Mouse (Mus musculus) retina, embryonic 14.5 days (tissue): ENCODE data around the gene Prss16.

Experiments
- DNase-seq: peaks from one replicate; pipeline ENCODE4 v3.0.0-alpha.2; 2015; ENCODE audit warnings: low spot score

Prss16 gene

DNA sequence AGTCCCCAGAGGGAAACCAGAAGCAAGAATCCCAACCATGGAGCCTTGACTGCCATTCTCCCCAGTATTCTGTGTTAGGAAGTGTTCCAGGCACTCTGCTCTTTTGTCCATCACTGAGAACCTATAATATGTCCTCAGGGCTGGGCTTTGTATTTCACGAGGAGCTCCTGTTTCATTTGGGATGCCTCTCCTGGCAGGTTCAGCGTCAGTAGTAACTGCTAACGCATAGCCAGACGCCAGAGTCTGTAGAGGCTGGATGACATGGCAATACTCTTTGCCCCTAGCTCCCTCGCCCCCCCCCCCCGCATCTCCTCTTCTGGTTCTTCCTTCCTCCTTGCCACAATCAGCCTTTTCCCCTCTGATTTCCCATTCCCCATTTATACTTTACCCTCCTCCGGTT, at the start of gene Prss16:
Gene Prss16, minus strand, starts transcription at position 101 of the 400 bp plus-strand sequence.
- no peak for DNase-seq

DNA sequence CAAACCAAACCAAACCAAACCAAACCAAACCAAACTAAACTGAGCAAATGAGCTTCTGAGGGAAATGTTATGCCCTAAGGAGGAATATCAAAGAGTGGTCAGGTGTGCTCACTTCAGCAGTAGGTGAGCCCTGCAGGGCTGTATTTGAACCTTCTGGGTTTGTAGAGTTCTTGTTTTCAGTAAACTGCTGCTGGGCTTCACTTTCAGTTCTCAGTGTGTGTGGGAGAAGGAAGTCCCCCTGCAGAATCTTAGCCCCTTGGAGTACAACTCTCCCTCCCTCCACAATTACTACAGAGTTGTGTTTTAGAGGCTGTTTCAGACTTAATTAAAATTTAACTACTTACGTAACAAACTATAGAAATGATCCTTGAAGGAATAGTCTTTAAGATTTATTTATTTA, 44.2 kb upstream of the Prss16 start:
- no peak for DNase-seq

DNA sequence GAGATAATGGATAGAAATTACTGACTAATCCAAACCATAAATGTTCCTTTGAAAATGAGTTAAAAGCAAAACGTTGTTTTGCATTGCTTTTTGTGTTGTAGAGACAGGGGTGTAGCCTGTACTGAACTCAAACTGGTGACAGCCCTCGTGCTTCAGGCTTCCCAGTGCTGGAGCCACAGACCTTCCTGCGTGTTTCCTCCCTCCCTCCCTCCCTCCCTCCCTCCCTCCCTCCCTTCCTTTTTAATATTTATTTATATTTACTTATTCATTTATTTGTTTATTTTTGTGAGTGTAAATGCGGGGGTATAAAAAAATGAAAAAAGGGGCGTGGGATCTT, 41.9 kb upstream of the Prss16 start:
- no peak for DNase-seq

DNA sequence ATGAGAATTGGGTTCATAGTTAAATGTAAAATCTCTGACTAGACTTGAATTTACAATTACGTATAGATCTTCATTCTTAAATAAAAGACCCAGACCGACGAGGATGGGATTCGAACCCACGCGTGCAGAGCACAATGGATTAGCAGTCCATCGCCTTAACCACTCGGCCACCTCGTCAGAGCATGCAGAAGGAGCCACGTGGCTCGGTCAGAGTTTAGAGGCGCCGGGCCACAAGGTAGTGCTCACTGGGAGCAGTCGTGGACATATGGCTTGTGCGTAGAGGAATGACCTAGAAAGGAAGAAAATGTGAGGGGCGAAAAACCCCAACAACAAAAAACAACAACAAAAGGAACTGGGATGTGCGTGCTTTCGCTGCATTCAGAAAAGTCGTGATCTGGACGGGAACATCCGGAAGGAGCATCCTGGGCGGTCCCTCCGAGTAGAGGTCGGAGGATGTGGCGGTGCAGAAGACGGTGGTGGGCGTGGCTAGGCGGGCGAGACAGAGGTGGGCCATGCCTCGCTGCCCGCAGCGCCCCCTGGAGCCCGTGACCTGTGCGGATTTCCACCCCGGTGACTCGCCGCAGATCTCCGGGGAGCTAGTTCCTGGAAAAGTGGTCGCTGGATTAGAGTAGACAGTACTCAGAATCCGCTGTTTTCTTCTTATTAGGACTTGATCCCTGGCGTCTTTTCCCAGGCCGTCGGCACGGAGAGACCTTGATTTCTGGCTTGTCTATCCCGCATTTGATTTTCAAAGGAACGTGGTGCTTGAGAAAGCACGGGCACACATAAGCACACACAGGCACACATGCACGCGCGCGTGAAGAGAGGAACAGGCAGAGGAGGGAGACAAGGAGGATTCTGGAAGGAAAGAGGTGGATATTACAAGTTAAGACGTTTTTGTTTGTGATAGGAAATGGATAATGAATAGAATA, 41.3 kb upstream of the Prss16 start:
- DNase-seq: peak; percentile 96

DNA sequence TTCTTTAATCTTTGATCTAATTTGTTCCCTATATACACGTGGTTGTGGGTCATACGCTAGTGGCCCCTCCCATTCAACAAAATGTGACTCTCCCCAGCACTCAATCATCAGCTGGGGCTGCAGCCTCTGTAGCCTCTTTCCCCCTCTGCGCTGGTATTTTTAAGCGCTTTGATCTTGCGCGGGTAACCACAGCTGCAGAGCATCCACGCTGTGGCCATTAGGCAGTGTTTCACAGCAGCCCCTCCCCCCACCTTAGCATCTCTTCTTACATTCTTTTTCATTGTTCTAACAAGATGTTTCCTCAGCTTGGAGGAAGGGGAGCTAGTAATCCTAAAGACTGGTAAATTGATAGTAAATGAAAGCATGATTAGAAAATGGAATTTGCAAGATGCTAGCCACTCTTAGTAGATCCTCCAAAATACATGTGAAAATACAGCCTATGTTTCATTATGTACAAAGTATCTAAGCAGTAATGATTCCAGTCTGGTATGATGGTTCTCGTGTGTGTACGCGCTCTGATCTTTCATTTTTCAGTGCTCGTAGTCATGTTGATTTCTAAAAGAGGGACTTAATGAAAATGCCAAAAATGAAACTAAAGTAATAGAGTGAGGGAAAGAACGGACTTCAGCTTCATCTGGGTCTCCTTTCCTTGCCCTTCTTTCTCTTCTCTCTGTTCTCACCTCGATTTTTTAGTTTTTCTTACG, 40.3 kb upstream of the Prss16 start:
- peak; percentile 81 for DNase-seq

DNA sequence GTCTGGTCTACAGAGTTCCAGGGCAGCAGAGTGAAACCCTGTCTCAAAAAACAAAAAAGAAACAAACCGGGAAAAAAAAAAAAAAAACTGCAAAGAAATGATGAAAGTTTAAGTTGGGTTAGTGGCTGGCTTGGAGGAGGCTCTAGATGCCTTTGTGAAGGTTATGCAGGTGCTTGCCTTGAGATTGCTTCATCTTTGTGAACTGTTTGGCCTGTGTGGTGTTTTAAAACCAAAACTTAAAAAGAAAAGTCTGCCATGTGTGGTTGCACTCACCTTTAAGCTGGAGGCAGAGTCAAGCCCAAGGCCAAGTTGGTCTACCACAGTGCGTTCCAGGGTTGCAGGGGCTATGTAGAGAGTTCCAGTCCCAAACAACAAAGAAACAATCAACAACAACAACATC, 39.5 kb upstream of the Prss16 start:
- no peak for DNase-seq

DNA sequence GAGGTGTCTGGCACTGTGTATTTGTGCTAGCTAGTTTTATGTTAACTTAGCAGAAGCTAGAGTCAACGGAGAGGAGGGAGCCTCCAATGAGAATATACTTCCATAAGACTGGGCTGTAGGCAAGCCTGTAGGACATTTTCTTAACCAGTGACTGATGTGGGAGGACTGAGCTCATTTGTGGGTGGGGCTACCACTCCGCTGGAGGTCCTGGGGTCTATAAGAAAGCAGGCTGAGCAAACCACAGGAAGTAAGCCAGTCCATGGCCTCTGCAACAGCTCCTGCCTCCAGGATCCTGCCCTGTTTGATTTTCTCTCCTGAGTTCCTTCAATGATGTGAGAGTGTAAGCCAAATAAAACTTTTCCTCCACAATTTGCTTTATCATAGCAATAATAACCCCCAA, 35.8 kb upstream of the Prss16 start:
- no peak for DNase-seq

DNA sequence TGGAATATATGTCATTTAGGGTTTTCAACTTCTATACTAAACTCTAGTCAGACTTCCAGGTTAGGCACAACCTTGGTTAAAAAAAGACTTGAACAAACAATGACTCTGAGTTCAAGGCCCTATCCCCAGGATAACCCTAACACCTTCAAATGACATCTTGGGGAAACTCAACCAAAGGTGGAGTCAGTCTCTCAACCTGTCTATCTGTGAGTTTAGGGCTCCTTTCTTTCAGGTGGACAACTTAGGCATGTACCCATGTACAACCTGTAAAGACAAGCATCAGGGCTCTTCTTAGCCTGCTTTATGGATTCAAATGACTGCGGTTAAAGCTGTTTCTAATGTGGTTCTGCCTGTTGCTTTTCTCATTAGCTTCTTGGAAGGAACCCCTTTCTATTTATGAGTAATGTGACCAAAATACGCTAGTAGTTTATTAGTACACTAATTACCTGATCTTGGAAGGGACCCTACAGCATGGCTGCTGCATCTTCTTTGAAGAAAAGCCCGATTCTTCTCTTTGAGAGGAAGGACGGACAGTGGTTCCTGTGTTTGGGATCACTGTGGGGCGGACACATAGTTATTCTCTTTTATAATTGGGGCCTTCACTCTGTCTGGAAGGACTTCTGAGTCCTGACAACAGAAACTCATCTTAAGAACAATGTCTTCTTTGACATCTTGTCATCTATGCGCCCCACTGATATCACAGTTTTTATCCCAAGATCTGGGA, 35.1 kb upstream of the Prss16 start:
- no peak for DNase-seq

DNA sequence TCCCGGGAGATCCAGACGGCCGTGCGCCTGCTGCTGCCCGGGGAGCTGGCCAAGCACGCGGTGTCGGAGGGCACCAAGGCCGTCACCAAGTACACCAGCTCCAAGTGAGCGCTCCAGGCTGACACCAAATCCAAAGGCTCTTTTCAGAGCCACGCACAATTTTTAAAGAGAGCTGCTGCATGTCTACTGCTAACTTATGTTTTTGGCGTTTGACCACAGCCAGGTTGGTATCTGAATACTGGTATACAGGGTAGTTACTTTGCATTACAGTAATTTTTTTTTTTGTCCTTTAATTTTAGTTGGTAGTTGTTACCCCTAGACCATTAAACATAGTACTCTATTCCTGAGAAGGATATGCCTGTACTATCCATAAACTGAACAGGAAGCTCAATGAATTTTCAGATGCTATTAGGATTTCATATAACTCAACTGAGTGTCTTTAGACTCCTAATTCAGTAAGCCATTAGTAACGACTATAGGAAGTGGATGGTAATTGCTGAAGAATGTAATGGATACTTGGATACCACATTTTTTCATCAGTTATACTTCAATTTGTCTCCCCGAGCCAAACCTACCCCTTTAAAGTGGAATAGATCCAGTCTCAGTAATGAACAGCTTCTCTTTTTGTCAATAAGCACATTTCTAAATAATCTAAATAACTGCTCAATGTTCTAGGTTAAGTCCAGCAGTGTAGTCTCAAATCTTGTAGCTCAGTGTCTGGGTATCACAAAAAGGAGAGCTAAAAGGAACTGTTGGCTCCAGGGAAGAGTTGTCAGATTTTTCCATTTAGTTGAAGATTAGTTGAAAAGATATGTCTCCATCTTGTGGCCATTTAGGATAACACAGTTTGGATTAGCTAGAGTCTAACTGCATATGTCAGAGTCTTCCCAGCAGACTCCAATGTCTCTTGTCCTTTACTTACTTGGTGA, 34.2 kb upstream of the Prss16 start:
- peak; percentile 86 for DNase-seq

DNA sequence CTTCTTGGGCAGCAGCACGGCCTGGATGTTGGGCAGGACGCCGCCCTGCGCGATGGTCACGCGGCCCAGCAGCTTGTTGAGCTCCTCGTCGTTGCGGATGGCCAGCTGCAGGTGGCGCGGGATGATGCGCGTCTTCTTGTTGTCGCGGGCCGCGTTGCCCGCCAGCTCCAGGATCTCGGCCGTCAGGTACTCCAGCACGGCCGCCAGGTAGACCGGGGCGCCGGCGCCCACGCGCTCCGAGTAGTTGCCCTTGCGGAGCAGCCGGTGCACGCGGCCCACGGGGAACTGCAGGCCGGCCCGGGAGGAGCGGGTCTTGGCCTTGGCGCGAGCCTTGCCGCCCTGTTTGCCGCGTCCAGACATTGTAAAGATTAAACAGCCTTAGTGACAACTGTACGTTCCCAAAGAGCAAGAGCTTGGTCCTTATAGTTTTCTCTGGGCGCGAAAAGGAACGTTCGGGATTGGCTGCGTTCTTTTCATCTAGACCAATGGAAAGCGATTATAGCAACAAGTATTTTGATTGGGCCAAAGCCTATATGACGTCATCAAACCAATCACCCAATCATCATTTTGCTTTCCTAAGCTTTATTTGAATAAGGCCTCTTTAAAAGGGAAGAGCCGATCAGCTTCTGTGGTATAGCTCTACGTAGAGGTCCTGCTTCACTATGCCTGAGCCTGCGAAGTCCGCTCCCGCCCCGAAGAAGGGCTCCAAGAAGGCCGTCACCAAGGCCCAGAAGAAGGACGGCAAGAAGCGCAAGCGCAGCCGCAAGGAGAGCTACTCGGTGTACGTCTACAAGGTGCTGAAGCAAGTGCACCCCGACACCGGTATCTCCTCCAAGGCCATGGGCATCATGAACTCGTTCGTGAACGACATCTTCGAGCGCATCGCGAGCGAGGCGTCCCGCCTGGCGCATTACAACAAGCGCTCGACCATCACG, 33.3 kb upstream of the Prss16 start, which contains the start of the genes Hist1h2ag and Hist1h2bj:
Gene Hist1h2ag, minus strand, starts transcription at position 377 of the 935 bp plus-strand sequence.
Gene Hist1h2bj, plus strand, starts transcription at position 647 of the 935 bp plus-strand sequence.
- peak; percentile 100 for DNase-seq

DNA sequence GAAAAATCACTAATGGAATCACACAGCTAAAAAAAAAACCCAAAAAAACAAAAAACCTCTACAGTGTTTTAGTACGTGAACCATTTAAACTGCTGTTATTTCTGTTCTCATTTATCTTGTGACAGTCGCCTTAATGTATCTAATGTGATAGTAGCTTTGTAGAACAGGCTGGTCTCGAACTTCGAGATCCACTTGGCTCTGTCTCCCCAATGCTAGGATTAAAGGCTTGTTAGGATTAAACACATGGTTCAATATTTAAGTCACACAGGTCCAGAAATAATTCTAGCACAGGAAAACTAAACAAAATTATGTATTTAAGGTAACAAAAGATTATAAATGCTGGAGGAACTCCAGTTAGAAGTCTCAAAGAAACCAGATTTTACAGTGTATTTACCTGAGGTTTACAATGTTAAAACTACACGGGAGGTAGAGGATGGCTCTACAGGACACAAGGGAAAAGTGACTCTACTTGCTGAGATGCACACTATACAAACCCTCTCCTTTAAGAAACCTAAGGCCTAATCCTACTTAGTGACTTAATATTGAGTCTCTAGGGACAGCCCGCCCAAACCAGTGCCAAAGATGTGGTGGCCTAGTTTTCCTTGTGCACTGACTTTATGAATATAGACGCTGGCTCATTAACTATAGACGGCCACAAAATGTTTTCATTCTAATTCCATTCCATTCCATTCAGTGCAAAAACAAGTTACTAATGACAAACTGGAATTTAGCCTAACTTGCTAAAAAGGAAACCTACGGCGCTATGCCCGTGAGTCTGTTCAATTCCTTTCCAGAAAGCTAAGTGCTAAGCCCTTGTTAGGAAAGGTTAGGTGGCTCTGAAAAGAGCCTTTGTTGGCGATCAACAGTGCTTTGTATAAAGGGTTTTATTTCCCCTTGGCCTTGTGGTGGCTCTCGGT, 32.4 kb upstream of the Prss16 start:
- DNase-seq: peak; percentile 55

DNA sequence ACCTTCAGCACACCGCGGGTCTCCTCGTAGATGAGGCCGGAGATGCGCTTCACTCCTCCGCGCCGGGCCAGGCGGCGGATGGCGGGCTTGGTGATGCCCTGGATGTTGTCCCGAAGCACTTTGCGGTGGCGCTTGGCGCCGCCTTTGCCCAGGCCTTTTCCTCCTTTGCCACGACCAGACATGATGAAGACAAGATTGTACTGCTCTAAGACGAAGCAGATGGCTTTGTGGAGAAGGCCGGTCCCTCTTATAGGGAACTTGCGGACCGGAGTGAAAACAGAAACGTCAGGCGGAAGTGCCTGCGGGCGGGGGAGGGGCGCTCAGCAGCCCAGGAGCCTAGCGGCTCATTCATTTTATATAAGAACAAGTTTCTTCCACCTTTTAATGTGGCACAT, 31.6 kb upstream of the Prss16 start, which contains the start of gene Hist1h4i:
Gene Hist1h4i, minus strand, starts transcription at position 221 of the 395 bp plus-strand sequence.
- DNase-seq: peak; percentile 95

DNA sequence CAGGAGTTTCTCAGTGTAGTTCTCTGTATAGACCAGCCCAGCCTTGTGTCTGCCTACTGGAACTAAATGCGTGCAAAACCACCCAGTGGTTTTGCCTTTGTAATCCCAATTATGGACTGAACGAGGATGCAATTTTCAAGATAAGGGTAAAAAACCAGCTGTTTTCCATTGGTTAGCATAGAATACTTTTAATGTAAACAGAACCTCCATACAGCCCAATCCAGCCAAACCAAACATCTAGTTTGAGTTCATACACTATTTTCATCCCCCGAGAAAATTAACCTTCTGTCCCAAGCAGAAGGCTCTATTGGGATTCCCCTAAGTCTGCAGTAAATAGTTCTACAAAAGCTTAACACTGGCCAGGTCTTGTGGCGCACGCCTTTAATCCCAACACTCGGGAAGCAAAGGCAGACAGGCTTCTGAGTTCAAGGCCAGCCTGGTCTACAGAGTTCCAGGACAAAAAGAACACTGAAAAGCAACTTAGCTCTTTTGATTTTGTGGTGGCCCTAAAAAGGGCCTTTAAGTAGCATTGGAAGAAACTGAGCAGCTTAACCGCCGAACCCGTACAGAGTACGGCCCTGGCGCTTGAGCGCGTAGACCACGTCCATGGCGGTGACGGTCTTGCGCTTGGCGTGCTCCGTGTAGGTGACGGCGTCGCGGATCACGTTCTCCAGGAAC, 31.1 kb upstream of the Prss16 start:
- DNase-seq: peak; percentile 55

DNA sequence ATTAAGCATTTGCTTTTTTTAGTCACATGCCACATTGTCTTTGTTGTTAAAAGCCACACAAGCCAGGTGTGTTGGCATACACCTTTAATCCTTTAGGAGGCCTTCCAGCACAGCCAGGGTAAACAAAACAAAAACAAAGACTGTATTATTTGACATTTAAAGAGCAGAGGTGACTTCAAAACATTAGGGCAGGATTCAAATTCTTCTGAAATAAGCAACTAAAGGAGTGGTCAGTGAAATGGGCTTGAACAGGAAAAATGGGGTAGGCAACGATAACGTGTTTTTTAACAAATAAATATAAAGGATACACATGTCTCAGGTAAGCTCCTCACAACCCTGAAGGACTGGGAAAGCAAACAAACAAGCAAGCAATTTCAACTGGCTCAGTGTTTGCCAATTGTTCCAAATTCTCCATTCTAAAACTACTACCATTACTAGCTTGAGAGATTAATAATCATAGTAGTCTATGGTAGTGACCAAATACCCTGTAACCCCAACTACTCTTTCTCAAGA, 30.5 kb upstream of the Prss16 start:
- DNase-seq: no peak

DNA sequence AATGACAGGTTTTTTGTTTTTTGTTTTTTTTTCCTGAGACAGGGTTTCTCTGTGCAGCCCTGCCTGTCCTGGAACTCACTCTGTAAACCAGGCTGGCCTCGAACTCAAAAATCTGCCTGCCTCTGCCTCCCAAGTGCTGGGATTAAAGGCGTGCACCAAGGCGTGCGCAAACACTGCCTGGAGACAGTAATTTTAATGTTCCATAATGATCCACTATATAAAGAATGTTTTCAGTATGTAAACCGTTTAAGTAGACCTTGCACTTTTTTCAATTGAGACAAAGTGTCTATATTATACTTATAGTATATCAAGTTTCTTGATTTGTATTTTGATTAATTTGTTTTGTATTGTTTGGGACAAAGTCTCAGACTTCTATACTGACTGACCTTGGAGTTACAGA, 29.8 kb upstream of the Prss16 start:
- no peak for DNase-seq

DNA sequence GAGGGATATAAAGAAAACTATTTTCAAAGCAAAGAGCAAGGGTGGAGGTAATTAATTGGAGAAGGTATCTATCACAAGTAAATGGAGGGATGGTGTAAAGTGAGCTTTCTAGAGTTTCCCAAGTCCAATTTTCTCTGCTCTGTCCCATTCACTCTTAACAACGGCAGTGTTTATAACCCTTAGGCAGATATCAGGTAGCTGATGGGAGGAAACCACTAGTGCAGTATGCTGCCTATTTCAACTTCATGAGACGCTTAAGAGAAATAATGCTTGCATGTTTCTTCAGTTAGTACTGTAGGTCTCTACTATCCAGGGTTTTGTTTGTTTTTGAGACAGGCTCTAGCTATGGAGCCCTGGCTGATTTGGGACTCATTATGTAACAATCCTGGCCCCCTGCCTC, 27.9 kb upstream of the Prss16 start:
- DNase-seq: no peak

DNA sequence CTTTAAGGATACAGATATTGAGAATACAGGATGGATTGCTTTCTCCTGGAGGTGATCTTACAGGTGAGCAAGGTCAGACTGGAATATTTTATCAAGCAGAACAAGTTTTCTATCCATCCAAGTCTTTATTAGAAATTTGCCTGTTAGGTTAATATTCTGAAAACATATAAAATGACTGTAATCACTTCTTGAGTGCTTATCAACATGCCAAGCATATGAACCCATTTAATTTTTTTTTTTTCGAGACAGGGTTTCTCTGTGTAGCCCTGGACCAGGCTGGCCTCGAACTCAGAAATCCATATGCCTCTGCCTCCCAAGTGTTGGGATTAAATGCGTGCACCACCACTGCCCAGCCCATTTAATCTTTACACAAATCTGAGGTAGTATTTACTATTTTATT, 27.4 kb upstream of the Prss16 start:
- no peak for DNase-seq
